Mouse (Mus musculus): ENCODE measurements at regions not wholly inside any gene's neighbourhood (a gene's known extent, or its start where the extent isn't known, plus 50 kb on each side); places are given as distances from the start of the nearest gene placed in this dataset.

DNA sequence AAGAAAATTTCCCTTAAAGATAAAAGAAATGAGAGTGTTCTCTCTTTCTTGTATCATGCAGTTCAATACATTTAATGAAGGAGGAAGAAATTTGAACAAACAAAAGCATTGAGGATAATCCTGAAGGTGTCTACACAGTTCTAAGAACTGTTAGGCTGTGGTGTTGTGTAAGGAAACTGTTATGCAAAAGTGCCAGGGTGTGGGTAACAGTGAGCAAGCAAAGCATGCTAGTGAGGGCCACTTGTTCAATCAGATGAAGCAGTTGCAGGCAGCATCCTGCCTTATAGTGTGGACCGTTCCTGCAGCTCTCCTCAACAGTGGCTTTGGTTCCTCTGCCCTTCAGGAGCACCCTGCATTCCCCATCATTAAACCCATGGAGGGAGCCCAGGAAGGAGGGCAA, 177.1 kb upstream of the Marcks start:
- Histone ChIP-seq H3K4me1 (ENCODE audit: insufficient read depth, low read length) (no peaks in the 10 kb centered on the region), H3K4me2 (replicated peaks; ENCODE audit: low read depth, low read length) (no peak overlapping the region), H3K27ac (ENCODE audit: low read length) (no peak overlapping the region), H3K9ac (replicated peaks; ENCODE audit: low read length) (no peak overlapping the region), H3K27me3 (ENCODE audit: insufficient read depth, low read length) (no peaks in the 10 kb centered on the region), H3K4me3 (ENCODE audit: low read length) (no peak overlapping the region), H3K9me3 (ENCODE audit: low read length) (no peaks in the 10 kb centered on the region), H3K36me3 (ENCODE audit: insufficient read depth, low read length) (no peaks in the 10 kb centered on the region)
- whole genome bisulfite sequencing, result 90% methylated on average over 1 of the region's 1 CpGs
- ATAC-seq (ENCODE audit: low FRiP score, low TSS enrichment), result no peak

DNA sequence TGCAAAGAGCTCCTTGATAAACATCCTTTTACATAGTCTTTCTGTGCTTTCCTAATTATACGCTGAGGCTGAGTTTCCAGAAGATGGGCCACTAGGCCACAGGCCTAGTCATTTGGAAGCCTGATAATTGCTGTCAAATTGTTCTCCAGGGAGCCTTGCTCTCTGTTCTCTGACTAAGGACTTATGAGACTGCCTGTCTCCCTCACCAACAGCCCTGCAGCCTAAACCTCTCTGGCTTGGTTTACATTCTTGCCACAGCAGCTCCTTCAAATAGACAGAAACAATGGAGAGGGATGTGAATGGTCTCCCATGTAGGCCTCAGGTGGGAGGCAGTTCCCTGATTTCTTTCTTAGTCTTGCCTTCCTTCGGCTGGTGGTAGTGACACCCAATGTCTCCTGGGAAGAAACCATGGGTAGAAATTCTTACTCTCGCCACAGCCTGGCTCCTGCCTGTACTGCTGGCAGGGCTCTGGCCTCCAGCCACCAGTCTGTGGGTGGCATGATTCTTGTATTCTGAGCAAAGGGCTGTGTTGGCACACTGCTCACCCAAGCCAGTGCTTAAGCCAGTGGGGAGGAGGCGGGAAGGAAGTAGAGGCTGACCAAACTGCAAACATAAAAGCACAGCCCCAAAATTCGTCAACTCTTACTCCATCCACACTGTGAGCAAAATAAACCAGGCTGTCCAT, 176.2 kb upstream of the Marcks start:
- no peak overlapping the region for H3K9ac ChIP-seq (replicated peaks; ENCODE audit: low read length)
- no peak overlapping the region for H3K4me3 ChIP-seq (ENCODE audit: low read length)
- no peaks in the 10 kb centered on the region for H3K36me3 ChIP-seq (ENCODE audit: insufficient read depth, low read length)
- ATAC-seq (ENCODE audit: low FRiP score, low TSS enrichment), result no peak
- H3K4me2 ChIP-seq (replicated peaks; ENCODE audit: low read depth, low read length), result no peak overlapping the region
- H3K9me3 ChIP-seq (ENCODE audit: low read length), result no peaks in the 10 kb centered on the region
- 83% methylated on average over 5 of the region's 5 CpGs for WGBS
- no peak overlapping the region for H3K27ac ChIP-seq (ENCODE audit: low read length)
- H3K27me3 ChIP-seq (ENCODE audit: insufficient read depth, low read length), result no peaks in the 10 kb centered on the region
- H3K4me1 ChIP-seq (ENCODE audit: insufficient read depth, low read length), result no peaks in the 10 kb centered on the region

DNA sequence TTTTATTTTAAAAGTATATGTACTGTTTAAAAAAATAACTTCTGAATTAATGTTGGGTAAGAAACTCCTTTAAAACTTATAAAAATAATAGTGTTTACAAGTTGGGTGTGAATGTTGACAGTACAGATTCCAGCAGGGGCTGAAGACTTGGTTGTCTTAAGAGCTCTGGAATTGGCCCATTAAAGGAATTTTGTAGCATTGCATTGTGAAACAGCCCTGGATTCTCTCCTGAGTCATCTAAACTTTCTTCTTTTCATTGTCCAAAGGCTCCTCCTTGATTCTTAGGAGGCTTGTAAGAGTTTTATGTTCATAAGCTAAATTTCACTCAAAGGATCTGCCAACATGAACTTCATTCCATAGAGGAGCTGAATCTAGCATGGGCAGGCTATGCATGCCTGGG, 174.7 kb upstream of the Marcks start:
- H3K36me3 ChIP-seq (ENCODE audit: insufficient read depth, low read length), result no peaks in the 10 kb centered on the region
- H3K4me1 ChIP-seq (ENCODE audit: insufficient read depth, low read length), result no peaks in the 10 kb centered on the region
- H3K4me2 ChIP-seq (replicated peaks; ENCODE audit: low read depth, low read length), result no peak overlapping the region
- H3K27me3 ChIP-seq (ENCODE audit: insufficient read depth, low read length), result no peaks in the 10 kb centered on the region
- H3K9ac ChIP-seq (replicated peaks; ENCODE audit: low read length), result no peak overlapping the region
- no peak overlapping the region for H3K27ac ChIP-seq (ENCODE audit: low read length)
- no peak for ATAC-seq (ENCODE audit: low FRiP score, low TSS enrichment)
- no peak overlapping the region for H3K4me3 ChIP-seq (ENCODE audit: low read length)
- H3K9me3 ChIP-seq (ENCODE audit: low read length), result no peaks in the 10 kb centered on the region

DNA sequence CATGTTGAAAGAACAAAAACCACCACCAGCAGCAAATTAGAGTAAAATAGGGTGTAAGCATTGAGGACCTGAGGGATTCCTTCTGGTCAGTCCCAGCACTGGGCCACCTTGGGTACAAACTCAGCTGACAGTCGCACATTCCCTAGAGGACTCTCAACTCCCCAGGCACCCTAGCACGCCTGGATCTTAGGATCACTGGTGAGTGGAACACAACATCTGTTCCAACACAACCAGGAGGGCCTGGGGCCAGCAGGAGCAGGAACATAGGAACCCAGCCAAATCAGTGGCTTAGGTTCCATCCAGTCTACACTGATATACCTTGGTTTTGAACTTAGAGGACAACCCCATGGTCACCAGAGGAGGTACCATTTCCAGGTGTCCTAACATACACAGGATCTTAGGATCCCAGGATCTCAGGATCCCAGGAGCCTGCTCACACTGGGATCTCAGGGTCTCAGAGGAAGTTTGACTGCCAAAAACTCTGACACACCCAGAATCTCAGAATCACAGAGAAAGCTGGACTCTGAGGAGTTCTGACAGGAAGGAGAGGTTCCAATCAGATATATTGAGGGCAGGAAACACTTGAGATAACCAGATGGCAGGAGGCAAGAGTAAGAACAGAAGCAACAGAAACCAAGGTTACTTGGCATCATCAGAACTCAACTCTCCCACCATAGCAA, 171.7 kb upstream of the Marcks start:
- Histone ChIP-seq H3K36me3 (ENCODE audit: insufficient read depth, low read length) (no peaks in the 10 kb centered on the region), H3K4me1 (ENCODE audit: insufficient read depth, low read length) (no peaks in the 10 kb centered on the region), H3K9ac (replicated peaks; ENCODE audit: low read length) (no peak overlapping the region), H3K4me3 (ENCODE audit: low read length) (no peak overlapping the region), H3K27ac (ENCODE audit: low read length) (no peak overlapping the region), H3K4me2 (replicated peaks; ENCODE audit: low read depth, low read length) (no peak overlapping the region), H3K9me3 (ENCODE audit: low read length) (no peaks in the 10 kb centered on the region), H3K27me3 (ENCODE audit: insufficient read depth, low read length) (no peaks in the 10 kb centered on the region)
- no peak for ATAC-seq (ENCODE audit: low FRiP score, low TSS enrichment)
- WGBS, result 90% methylated on average over 2 of the region's 2 CpGs

DNA sequence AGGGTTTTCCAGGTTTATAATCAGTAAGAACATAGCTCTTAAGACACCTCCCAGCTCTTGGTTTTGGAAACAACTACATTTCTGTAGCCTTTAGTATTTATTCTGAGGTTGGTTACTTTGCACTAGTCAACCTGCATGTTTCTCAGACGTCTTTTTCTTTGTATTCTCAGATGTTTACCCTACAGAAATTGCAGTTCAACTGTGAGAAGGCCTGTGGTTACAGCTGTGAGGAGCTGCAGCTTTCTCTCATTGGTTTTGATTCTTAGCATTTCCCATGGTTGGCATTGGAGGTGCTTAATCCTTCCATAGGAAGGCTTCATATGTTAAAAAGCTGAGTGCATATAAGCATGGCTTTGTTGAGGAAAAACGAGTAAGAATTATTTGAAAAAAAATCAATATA, 165.9 kb upstream of the Marcks start:
- H3K27me3 ChIP-seq (ENCODE audit: insufficient read depth, low read length), result no peaks in the 10 kb centered on the region
- no peak overlapping the region for H3K27ac ChIP-seq (ENCODE audit: low read length)
- H3K4me3 ChIP-seq (ENCODE audit: low read length), result no peak overlapping the region
- no peak for ATAC-seq (ENCODE audit: low FRiP score, low TSS enrichment)
- no peaks in the 10 kb centered on the region for H3K36me3 ChIP-seq (ENCODE audit: insufficient read depth, low read length)
- no peaks in the 10 kb centered on the region for H3K9me3 ChIP-seq (ENCODE audit: low read length)
- H3K9ac ChIP-seq (replicated peaks; ENCODE audit: low read length), result no peak overlapping the region
- no peaks in the 10 kb centered on the region for H3K4me1 ChIP-seq (ENCODE audit: insufficient read depth, low read length)
- H3K4me2 ChIP-seq (replicated peaks; ENCODE audit: low read depth, low read length), result no peak overlapping the region
- WGBS, result 45% methylated on average over 2 of the region's 2 CpGs

DNA sequence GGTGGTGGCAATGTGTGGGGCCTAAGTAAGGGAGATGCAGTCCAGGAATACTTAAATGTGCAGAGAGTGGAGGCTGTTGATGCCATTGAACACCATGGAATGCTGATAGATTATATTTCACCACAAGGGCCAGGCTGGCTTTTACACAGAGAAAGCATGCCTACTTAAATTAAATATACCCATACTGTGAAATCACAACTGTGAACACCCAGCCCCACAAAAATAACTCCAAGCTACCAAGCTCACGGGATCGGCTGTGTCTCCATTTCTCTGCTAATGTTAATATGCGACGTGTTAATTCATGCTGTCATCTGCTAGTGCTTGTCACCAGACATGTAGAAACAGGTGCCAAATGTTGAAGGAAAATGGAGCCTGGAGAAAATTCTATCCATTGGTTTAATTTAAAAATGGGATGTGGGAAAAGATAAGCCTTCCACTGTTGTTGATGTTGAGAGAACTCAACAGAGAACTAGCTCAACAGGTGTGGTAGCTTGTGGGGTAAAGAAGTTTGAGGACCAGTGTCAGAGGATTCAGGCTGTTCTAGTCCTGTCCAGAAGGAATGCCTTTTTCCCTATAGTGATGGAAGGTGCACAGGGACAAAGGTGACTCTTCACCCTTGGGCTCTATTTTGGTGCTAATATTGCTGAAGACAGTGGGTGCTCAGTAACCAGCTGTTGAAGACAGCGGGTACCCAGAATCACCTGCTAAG, 161.6 kb upstream of the Marcks start:
- H3K9ac ChIP-seq (replicated peaks; ENCODE audit: low read length), result no peak overlapping the region
- 85% methylated on average over 5 of the region's 5 CpGs for WGBS
- no peak overlapping the region for H3K27ac ChIP-seq (ENCODE audit: low read length)
- no peaks in the 10 kb centered on the region for H3K36me3 ChIP-seq (ENCODE audit: insufficient read depth, low read length)
- H3K4me3 ChIP-seq (ENCODE audit: low read length), result no peak overlapping the region
- no peaks in the 10 kb centered on the region for H3K9me3 ChIP-seq (ENCODE audit: low read length)
- no peaks in the 10 kb centered on the region for H3K4me1 ChIP-seq (ENCODE audit: insufficient read depth, low read length)
- no peak for ATAC-seq (ENCODE audit: low FRiP score, low TSS enrichment)
- no peak overlapping the region for H3K4me2 ChIP-seq (replicated peaks; ENCODE audit: low read depth, low read length)
- H3K27me3 ChIP-seq (ENCODE audit: insufficient read depth, low read length), result no peaks in the 10 kb centered on the region

DNA sequence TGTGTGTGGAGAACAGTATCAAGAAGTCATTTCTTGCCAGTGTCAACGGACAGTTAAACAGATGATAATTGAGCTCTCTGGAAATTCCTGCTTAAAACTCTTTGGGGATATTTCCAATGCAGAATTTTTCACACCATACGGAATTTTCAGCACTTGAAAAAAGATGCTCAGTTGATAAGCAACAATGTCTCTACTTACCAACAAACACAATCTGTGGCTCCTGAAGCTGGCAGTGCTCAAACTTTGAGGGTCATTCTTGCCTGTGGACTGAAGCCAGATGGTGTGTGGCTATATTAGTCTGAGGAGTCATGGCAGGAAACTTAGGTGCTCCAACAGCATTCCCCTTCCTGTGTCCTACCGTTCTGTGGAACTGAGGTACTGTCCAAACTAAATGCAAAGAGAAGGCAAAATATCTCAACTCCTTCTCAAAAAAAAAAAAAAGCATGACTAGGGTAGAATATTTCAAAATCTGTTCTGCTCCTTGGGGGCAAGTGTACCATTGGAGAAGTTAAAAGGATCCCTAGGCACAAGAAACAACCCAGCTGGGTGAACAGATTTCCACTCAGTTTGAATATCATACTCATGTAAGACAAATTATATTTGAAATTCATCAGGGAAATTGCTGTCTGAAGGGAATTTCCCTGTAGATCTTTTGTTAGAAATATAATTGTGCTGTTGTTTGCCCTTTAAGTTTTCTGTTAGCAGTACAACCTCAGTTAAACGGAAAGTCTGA, 160.1 kb upstream of the Marcks start:
- no peaks in the 10 kb centered on the region for H3K36me3 ChIP-seq (ENCODE audit: insufficient read depth, low read length)
- no peak overlapping the region for H3K9ac ChIP-seq (replicated peaks; ENCODE audit: low read length)
- no peaks in the 10 kb centered on the region for H3K4me1 ChIP-seq (ENCODE audit: insufficient read depth, low read length)
- H3K4me3 ChIP-seq (ENCODE audit: low read length), result no peak overlapping the region
- H3K27ac ChIP-seq (ENCODE audit: low read length), result no peak overlapping the region
- ATAC-seq (ENCODE audit: low FRiP score, low TSS enrichment), result no peak
- H3K27me3 ChIP-seq (ENCODE audit: insufficient read depth, low read length), result no peaks in the 10 kb centered on the region
- H3K4me2 ChIP-seq (replicated peaks; ENCODE audit: low read depth, low read length), result no peak overlapping the region
- 79% methylated on average over 4 of the region's 4 CpGs for WGBS
- no peaks in the 10 kb centered on the region for H3K9me3 ChIP-seq (ENCODE audit: low read length)

DNA sequence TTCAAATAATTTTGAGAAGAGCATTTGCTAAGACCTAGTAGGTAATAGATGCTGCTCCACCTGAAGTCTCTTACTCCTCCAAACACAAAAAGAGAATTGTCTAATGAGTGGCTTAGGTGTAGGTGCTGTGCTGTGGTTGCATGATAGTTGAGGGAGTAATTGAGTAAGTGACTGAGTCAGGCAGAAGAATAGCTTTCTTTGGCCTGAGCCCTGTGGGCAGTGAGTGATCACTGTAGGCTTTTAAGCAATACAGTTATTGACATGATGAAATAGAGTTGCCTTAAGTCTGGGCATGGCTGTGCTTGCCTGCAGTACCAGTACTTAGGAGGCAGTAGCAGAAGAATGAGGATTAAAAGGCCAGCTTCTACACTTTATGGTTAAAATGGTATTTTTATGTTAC, 155.5 kb upstream of the Marcks start:
- Histone ChIP-seq H3K27ac (ENCODE audit: low read length) (no peak overlapping the region), H3K27me3 (ENCODE audit: insufficient read depth, low read length) (no peaks in the 10 kb centered on the region), H3K4me3 (ENCODE audit: low read length) (no peak overlapping the region), H3K4me1 (ENCODE audit: insufficient read depth, low read length) (no peaks in the 10 kb centered on the region), H3K4me2 (replicated peaks; ENCODE audit: low read depth, low read length) (no peak overlapping the region), H3K9me3 (ENCODE audit: low read length) (no peaks in the 10 kb centered on the region), H3K36me3 (ENCODE audit: insufficient read depth, low read length) (no peaks in the 10 kb centered on the region), H3K9ac (replicated peaks; ENCODE audit: low read length) (no peak overlapping the region)
- no peak for ATAC-seq (ENCODE audit: low FRiP score, low TSS enrichment)

DNA sequence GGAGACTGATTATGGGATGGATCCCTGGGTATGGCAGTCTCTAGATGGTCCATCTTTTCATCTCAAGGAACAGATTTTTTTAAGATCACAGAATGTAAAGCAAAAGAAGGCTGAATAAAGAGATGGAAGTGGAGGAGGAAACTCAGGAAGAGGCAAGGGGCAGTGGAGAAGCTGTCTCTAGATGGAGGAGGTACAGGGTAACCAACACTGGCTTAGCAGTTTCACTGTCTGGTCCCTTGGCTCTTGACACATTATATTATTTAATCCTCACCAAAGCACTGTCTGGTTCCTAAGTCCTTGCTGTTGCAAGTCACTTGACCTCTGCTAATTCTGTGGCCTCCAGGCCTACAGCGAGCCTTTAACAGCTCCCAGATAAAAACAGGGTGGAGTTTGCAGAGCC, 154.6 kb upstream of the Marcks start:
- Histone ChIP-seq H3K9me3 (ENCODE audit: low read length) (no peaks in the 10 kb centered on the region), H3K4me2 (replicated peaks; ENCODE audit: low read depth, low read length) (no peak overlapping the region), H3K4me3 (ENCODE audit: low read length) (no peak overlapping the region), H3K27me3 (ENCODE audit: insufficient read depth, low read length) (no peaks in the 10 kb centered on the region), H3K9ac (replicated peaks; ENCODE audit: low read length) (no peak overlapping the region), H3K4me1 (ENCODE audit: insufficient read depth, low read length) (no peaks in the 10 kb centered on the region), H3K36me3 (ENCODE audit: insufficient read depth, low read length) (no peaks in the 10 kb centered on the region), H3K27ac (ENCODE audit: low read length) (no peak overlapping the region)
- 75% methylated on average over 1 of the region's 1 CpGs for whole genome bisulfite sequencing
- ATAC-seq (ENCODE audit: low FRiP score, low TSS enrichment), result no peak
